Mouse (Mus musculus) embryo, embryonic 9.5 days (tissue): Measurements from ENCODE around the gene Wdr64.

Source experiments
- DNase-seq: peaks from one replicate; pipeline ENCODE4 v3.0.0-alpha.2; 2017; ENCODE audit errors: extremely low spot score

The Wdr64 gene

DNA sequence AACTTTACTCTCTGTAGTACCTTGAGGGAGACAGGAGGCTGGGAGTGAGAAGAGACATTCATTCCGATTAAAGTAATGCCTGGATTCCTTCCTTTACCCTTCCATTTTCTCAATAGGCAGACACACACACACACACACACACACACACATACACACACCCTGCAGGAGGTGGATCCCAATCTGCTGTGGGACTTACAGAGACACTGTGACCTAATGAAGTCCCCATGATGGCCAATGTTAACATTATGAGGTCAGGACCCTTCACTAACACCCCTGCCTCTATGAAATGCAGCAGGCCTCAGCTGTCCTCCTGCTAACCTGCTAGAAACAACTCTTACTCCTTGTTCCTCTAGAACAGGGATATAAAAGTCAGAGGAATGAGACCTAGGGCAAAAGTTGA, at the start of gene Wdr64:
Gene Wdr64 (plus strand): TSS at position 301 of the 400 bp plus-strand sequence.
- no peak for DNase-seq

- no peak for DNase-seq
Measured at GRCm38 (mm10) chr1:175648615-175649014, 49.8 kb upstream of the Wdr64 start.

GRCm38 (mm10) chr1:175659900-175660299, 38.5 kb upstream of the Wdr64 start:
- DNase-seq = no peak

DNA sequence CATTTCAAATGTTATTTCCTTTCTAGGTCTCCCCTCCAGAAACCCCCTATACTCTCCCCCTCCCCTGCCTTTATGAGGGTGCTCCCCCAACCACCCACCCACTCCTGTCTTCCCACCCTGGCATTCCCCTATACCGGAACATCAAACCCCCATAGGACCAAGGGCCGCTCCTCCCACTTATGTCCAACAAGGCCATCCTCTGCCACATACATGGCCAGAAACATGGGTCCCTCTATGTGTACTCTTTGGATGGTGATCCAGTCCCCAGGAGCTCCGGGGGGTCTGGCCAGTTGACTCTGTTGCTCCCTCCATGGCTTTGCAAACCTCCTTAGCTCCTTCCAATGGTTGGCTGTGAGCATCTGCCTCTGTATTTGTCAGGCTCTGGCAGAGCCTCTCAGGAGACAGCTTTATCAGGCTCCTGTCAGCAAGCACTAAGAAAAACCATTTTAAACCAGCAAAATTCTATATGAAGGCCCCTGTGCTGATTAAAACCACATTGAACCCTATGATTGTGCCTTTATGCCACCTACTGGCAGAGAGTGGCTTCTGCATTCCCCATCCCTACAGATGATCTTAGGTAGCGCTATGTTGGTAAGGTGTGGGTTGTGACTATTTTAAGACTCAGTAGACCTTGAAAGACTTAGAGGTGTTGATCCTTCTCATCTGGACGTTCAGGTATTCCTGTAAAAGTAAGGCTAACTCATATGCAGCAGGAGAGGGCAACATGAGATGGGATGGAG, 29.6 kb upstream of the Wdr64 start:
- DNase-seq = no peak

DNA sequence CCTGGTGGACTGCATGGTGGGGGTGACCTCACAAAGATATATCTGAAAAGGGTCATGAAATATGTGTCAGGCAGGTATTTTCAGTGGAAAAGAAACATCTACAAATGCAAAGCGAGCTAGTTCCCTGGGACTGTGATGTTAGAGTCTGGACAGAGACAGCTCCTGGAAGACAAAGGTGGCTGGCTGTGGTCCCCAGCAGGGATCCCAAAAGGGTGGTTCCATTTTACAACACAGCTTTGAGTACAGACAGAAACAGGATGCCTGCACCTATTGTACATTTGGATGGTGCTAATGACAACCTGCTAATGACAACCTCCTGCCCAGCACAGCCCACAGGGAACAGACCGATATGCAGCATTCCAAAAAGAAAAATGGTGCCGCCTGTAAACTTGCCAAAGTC, 28.9 kb upstream of the Wdr64 start:
- DNase-seq = no peak

GRCm38 (mm10) chr1:175670042-175670441, 28.4 kb upstream of the Wdr64 start:
- no peak for DNase-seq

DNA sequence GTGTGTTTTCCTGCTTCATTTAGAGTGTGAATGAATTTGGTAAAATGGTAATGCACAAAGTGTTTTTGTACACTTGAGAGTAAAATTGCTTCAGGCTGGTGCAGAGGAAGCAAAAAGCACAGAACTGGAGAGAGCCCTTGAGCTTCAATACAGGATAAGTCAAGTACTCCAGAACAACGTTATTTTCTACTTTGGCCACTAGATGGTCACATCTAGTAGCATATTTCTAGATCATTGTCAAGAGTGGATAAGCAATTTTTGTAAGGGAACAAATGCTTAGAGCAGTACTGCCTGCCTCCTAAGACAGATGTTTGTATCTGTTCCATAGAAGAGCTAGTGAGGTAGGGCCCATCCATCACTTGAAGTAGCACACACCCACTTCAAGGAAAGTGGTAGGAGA, 26.8 kb upstream of the Wdr64 start:
- no peak for DNase-seq

DNA sequence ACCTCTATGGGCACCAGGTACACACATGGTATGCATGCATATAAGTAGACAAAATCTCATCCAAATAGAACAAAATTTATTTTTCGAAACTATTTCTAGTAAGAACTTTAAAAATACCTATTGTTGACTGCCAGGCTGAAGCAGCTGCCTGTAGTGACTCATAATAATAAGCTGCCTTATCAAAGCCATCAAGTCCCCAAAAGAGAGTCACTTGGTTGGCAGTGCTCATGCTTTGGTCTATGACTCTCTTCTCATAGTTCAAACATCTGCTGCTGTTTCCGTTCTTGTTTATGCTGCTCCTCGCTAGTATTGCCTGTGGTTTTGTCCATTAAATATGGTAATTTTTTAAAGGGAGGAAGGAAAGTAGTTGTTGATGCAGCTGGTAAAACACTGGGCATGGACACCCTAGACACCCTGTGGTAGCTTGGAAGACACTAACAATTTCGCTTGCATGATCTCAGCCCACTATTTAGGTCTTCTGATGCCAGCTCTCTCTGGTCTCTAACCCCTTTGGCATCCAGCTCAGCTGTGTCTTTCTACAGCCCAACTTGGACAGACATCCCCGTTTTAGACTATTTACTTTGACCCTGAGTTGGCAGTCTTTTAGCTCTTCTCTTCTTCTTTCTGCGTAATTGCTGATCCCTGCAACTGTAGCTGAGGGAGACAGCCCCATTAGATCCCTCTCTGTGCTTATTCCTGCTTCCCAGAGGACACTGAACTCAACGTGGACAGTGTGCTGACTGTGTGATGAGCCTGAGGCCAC, 24.6 kb upstream of the Wdr64 start:
- no peak for DNase-seq

- DNase-seq = no peak
Measured at GRCm38 (mm10) chr1:175675116-175675515, 23.3 kb upstream of the Wdr64 start.

DNA sequence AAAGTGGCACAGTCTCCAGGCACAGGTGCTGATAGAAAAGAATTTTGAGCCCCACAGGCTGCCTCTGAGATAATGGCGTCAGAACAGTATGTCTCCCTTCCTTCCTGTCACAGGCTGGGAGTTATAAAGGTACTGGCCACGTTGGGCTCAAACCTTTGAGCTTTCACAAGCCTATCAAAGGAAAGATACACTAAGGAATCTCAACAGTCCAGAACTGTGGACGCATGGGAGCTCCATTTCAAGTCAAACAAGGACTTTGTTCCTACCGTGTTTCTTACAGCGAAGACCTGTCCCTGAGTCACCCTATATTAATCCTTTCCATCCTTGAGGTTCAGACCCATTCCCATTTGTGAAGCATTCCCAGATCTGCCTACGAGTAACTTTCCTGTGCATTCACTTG, 20.9 kb upstream of the Wdr64 start:
- no peak for DNase-seq

GRCm38 (mm10) chr1:175680995-175681394, 17.4 kb upstream of the Wdr64 start:
- DNase-seq = no peak

DNA sequence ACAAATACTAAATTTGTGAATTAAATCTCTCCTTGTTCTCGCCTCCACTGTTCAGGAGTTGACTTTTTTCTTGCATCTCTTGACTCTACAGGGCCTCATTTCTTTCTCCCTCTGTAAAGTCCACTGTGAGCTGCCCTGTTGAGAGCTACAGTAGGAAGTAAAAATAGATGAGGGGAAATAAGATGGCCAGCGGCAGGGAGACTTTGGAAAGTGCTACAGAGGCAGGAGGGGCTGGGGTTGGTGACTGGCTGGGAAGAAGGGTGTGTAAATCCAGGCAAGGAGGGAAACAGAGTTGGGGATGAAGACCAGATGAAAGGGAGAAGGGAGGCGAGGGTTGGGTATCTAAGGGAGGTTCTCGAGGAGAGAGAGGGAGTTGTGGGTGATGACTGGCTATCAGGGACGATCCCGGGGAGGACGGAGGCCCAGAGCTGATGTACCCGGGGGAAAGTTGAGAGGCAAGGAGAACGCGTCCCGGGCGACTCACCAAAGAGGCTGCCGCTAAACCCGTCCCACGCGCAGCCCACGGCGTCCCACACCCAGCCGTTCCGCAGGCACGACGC, 6.6 kb upstream of the Wdr64 start:
- no peak for DNase-seq

DNA sequence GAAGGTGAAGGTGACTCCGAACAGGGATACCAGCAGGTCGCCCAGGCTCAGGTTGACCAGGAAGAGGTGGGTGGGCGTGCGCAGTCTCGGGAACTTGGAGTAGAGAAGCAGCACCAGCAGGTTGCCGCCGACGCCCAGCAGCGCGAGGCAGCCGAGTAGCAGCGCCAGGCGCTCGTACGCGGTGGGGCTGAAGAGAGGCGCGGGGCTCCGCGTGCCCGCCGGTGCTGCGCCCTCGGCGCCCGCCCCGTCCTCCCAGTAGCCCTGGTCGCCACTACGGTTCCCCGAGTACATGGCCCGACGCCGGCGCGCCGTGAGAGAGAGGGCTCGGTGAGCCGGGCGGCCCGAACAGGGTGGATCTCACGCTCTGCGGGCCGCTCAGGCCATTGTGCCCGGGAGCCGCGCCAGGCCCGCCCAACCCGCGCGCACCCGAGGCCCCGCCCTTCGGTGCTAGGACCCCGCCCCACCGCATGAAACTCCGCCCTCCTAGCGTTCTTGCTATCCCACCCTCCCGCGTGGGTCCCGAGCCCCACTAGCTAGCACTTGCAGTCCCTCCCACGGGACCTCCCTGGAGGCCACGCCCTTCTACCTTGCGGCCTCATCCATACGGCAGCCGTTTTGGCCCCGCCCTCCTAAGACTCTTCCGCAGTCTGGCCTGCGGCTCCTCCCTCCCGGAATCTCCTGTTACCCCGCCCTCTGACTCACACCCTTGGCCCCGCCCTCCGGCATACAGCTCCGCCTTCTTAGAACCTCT, 6.0 kb upstream of the Wdr64 start, which contains the start of the genes Opn3 and Chml:
Gene Opn3 (minus strand): TSS at position 531 of the 751 bp plus-strand sequence.
Gene Chml (minus strand): TSS at position 656 of the 751 bp plus-strand sequence.
- peak; percentile 99 for DNase-seq

- no peak for DNase-seq
Measured at GRCm38 (mm10) chr1:175692997-175693361, 5.4 kb upstream of the Wdr64 start.

DNA sequence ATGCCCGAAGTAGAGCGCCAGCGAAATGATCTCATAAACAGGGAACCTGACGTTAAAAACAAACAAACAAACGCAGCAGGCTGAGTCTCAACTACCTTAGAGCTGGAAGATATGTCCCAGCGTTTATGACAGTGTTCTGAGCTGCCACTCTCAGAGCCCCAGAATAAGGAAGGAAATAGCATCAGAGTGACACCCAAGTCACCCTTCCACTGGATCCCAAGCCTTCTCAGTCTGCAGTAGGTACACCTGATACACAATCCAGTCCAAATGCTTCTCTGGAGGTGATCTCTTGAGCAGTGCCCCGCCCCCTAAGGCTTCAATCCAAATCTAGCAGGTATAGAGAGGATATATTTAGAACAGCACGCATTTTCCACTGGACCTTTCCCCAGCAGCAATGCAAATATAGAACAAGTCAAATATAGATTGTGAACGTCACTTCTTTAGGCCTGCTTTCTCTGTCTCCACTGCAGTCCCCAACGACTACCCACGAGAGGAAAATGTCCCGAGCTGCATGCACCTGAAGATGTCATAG, 4.9 kb upstream of the Wdr64 start:
- no peak for DNase-seq

DNA sequence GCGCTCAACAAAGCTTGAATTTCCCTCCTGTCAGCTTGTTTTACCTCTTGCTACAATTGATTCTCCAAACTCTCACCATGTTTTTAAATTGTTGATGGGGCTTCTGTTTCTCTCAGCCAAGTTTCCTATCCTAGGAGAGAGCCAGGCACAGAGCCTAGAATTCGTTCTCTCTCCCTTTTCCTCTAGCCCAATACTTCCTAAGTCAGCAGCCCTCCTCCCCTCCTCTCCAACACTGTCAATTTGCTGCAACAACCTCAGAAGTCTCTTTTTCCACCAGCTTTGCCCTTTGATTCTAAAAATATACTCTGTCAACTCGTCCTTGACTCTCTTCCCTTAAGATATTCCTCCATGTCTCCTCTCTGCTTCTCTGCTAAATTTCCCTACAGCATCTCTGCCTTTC, 982 bp downstream of the Wdr64 start:
- no peak for DNase-seq

DNA sequence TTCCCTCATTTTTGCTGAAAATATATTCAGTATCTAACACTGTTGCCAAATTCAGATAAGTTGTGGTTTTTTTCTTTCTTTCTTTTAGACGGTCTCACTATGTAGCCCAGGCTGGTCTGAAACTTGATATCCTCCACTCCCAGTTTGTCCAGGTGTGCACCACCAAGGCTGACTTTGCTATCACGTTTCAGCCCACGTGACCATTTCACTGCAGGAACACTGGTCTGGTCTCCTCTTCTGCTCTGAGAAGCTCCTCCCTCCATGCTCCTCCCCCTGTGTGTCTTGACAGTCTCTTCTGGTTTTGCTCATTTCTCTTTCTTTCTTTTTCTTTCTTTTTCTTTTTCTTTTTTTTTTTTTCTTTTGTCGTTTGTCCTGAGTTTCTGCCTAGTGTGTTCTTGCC, 1.4 kb downstream of the Wdr64 start:
- no peak for DNase-seq

- DNase-seq = no peak
Measured at GRCm38 (mm10) chr1:175701145-175701544, 2.8 kb downstream of the Wdr64 start.

GRCm38 (mm10) chr1:175707599-175707998, 9.2 kb downstream of the Wdr64 start:
- DNase-seq = no peak

- no peak for DNase-seq
Measured at GRCm38 (mm10) chr1:175708013-175708412, 9.6 kb downstream of the Wdr64 start.

- DNase-seq = no peak
Measured at GRCm38 (mm10) chr1:175712338-175712909, 14.0 kb downstream of the Wdr64 start.

DNA sequence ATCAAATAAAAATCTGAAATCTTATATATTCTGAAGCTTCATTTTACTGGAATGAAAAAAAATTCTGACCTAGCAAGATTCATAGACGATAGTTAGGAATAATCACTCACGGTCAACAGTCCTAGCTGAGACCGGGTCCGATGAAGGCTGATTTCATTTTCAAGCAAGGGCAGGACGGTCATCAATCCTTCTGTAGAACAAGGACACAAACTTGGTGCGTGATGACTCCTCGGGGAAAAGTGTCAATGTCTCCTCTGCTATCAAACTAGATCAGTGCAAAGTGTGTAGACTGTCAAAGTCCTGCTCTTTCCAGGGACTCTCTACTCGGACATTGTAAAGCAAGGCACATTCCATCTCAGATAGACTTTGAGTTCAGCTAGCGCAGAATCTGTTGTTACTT, 18.4 kb downstream of the Wdr64 start:
- DNase-seq = no peak
